In genomic region chr9:22624966-22625365, GRCm38 (mm10) we compare ENCODE assay signal across 9 mouse cellular contexts.
A peak's percentile ranks its signal among the peaks of the same experiment; 100 is the strongest.
DNase-seq lines count a peak whose midpoint lies in the region; ATAC-seq lines count a peak whose summit lies in the region.
"Had no signal": no experiment of that assay in that cellular context is flagged by ENCODE, and none has a peak within 500 bp of the region (broad histone marks: within the 10 kb centered on the region; RNA-seq: fewer than 3 reads in every experiment).

No protein-coding gene starts in this region.

- DNase-seq in adrenal gland, adult 18-20 months (ENCODE audit: low spot score in 2 of 2) = peak; percentile 29 to 31
- DNase-seq in adrenal gland, adult 8-10 months = no peak
- DNase-seq in ovary, postnatal 14 days (ENCODE audit: low spot score) = peak; percentile 21
- no peak for DNase-seq in ovary, adult 18-20 months (ENCODE audit: low spot score)
- peak; percentile 23 for DNase-seq in cerebellum, adult 9-10 months
- peak; percentile 54 for DNase-seq in heart, postnatal 4 days
- peak; percentile 19 for DNase-seq in liver, embryonic 13.5 days
- peak; percentile 47 to 52 for DNase-seq in right cerebral cortex, adult 2 months (ENCODE audit: low spot score in 2 of 2)

- H3K27me3 ChIP-seq in liver, embryonic 13.5 days = no peaks in the 10 kb centered on the region
- H3K27me3 ChIP-seq: stomach, embryonic 15.5 days had no signal

- no peaks in the 10 kb centered on the region for H3K4me1 ChIP-seq in liver, embryonic 13.5 days (replicated peaks)
- H3K4me1 ChIP-seq: stomach, embryonic 15.5 days had no signal

- H3K27ac ChIP-seq in liver, embryonic 13.5 days = no peak overlapping the region
- H3K27ac ChIP-seq: stomach, embryonic 15.5 days had no signal

- WGBS in liver, embryonic 13.5 days (ENCODE audit: insufficient replicate concordance) = 29% methylated on average over 9 of the region's 9 CpGs

- no peaks in the 10 kb centered on the region for H3K9me3 ChIP-seq in liver, embryonic 13.5 days (replicated peaks)
- H3K9me3 ChIP-seq: stomach, embryonic 15.5 days had no signal

- H3K4me2 ChIP-seq in liver, embryonic 13.5 days = no peak overlapping the region
- H3K4me2 ChIP-seq: stomach, embryonic 15.5 days had no signal

- H3K4me3 ChIP-seq in liver, embryonic 13.5 days (replicated peaks) = no peak overlapping the region
- H3K4me3 ChIP-seq: stomach, embryonic 15.5 days had no signal

- ATAC-seq in liver, embryonic 13.5 days (ENCODE audit: low read depth) = no peak

- H3K9ac ChIP-seq in liver, embryonic 13.5 days = no peak overlapping the region
- H3K9ac ChIP-seq: stomach, embryonic 15.5 days had no signal

- no peaks in the 10 kb centered on the region for H3K36me3 ChIP-seq in liver, embryonic 13.5 days
- H3K36me3 ChIP-seq: stomach, embryonic 15.5 days had no signal

Comparison
In these comparisons a context has a peak if more than half of its experiments do, and no peak if none do; other contexts are left out.
1. DNase-seq: peak in adrenal gland, adult 18-20 months (2 of 2), ovary, postnatal 14 days (single experiment), cerebellum, adult 9-10 months (single experiment), heart, postnatal 4 days (single experiment), liver, embryonic 13.5 days (single experiment) and right cerebral cortex, adult 2 months (2 of 2); none in adrenal gland, adult 8-10 months (single experiment) and ovary, adult 18-20 months (single experiment).